Mouse (Mus musculus) induced T-regulatory cell, adult 2 months (primary cell): ENCODE results near the gene Olfr1208.

ENCODE experiments used
- DNase-seq: peaks from one replicate; pipeline ENCODE4 v3.0.0-alpha.2; 2012; ENCODE audit warnings: low read depth

The Olfr1208 gene

DNA sequence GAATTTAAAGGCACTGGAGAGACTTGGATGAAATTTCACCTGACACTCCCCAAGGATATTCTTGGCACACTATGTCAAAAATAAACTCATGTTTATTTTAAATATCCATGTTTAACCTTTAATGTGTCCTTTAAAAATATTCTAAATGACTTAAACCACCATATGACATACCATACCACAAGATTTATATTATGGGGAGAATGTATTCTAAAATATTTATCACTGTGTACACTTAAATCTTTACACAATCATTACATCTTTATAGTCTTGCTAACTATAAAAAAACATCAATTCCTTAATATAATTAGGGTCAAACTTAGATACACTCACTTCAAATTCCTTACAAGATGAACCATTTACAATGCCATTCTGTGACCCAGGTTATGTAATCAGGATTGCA is at the start of gene Olfr1208:
TSS of gene Olfr1208 (minus strand) at position 101 of the 400 bp plus-strand sequence.
- DNase-seq = no peak

DNA sequence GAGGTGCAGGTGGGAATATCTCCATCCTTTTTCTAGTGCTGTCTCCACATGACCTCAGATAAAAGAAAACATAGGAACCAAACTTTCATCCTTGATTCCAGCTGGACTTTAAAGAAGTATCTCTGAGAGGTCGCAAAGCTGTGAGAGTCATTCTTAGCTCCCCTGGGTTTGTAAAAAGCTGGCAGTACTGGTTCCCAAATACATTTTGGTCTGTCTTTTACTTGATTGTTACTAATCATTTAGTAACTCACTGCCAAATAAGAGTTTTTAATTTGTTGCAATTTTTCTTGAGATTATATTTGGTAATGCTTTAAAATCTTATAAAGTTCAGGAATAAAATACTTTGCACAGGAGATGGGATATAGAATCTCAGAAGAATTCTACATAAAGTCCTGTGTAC is 35.9 kb upstream of the Olfr1208 start, which contains the start of gene Olfr1211:
TSS of gene Olfr1211 (minus strand) at position 101 of the 400 bp plus-strand sequence.
- no peak for DNase-seq

DNA sequence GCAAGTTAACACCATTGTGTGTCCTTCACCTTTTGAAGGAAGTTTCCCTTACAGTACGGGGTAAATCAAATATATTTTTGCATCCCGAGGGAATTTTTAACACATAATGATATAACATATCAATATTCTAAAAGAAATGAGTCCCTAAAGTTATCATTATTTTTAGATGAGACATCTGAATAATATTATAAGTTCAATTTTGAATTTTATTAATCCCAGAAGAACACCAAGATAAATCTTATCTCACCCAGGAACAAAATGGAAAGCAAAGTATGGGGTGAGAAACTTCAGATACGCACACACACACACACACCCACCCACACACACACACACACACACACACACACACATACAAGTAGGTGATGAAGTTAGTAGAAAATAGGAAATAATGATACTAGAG is 12.9 kb upstream of the Olfr1208 start, which contains the start of gene Olfr1209:
TSS of gene Olfr1209 (minus strand) at position 101 of the 400 bp plus-strand sequence.
- DNase-seq = no peak

DNA sequence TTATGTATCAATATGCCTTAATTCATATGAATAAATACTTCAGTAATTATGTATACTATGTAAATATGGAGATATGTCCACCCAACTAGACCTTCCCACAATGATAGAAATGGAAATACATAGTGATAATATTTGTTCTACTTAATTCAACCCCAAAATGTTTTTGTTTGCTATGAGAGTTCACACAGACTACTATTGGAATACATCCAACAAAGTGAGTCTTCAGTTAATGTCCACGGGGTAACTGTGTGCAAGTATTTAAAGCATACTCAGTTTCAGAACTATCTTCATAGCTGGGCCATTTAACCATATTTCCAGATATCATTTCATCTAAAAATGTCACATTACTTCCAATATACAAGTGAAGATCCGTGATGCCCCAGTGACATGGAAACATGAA is 39.2 kb downstream of the Olfr1208 start, which contains the start of gene Olfr1206:
TSS of gene Olfr1206 (plus strand) at position 301 of the 400 bp plus-strand sequence.
- DNase-seq = no peak

DNA sequence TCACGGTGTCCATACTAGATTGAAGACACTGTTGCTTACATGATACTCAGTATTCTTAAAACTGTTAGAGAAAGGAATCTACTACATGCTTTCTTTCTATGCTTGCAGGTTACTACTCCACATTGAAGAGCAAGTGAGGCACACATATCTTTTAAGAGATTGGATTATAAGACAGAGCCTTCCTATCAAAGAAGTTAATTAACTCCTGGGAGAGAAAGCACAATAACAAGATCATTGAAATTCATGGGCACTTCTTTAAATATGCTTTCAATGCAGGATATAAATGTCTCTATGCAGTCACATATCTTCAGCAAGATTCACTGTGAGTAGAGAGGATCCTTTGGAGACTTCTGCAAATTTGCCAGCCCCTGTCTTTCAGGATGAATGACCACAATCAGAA is 53.1 kb downstream of the Olfr1208 start, which contains the start of gene Olfr1204:
TSS of gene Olfr1204 (plus strand) at position 301 of the 400 bp plus-strand sequence.
- no peak for DNase-seq
